Comparison of ENCODE assay signal across 25 mouse cellular contexts in genomic region chrX:42402335-42402605, GRCm38 (mm10).
A peak's percentile ranks its signal among the peaks of the same experiment; 100 is the strongest.
DNase-seq lines count a peak whose midpoint lies in the region; ATAC-seq and TF ChIP-seq lines count a peak whose summit lies in the region.
"Had no signal": no experiment of that assay in that cellular context is flagged by ENCODE, and none has a peak within 500 bp of the region (broad histone marks: within the 10 kb centered on the region; RNA-seq: fewer than 3 reads in every experiment).

No protein-coding gene starts in this region.

- no peak overlapping the region for H3K4me3 ChIP-seq in forebrain, embryonic 11.5 days (ENCODE audit: low read depth, low read length)
- no peak overlapping the region for H3K4me3 ChIP-seq in forebrain, embryonic 12.5 days (replicated peaks)
- no peak overlapping the region for H3K4me3 ChIP-seq in kidney, postnatal 0 days (replicated peaks; ENCODE audit: low read depth, low read length)
- H3K4me3 ChIP-seq in lung, adult 2 months (replicated peaks; ENCODE audit: extremely low read depth, low read depth, low read length) = no peak overlapping the region
- H3K4me3 ChIP-seq: embryonic facial prominence, embryonic 13.5 days; forebrain, embryonic 10.5 days; heart, embryonic 15.5 days; hindbrain, embryonic 15.5 days; limb, embryonic 13.5 days; megakaryocyte, embryonic 14.5 days; stomach, embryonic 15.5 days had no signal

- H3K27me3 ChIP-seq in forebrain, embryonic 11.5 days (ENCODE audit: control insufficient read depth, insufficient read depth, low read length) = no peaks in the 10 kb centered on the region
- no peaks in the 10 kb centered on the region for H3K27me3 ChIP-seq in forebrain, embryonic 12.5 days
- no peaks in the 10 kb centered on the region for H3K27me3 ChIP-seq in kidney, postnatal 0 days (ENCODE audit: insufficient read depth, low read length)
- H3K27me3 ChIP-seq: embryonic facial prominence, embryonic 13.5 days; heart, embryonic 15.5 days; hindbrain, embryonic 15.5 days; limb, embryonic 13.5 days; stomach, embryonic 15.5 days had no signal

- no peak for TF ChIP-seq POLR2A in lung, adult 2 months (IDR thresholded peaks at IDR 0.05; ENCODE audit: borderline replicate concordance, extremely low read depth, low read depth, low read length)

- 51% methylated on average over 4 of the region's 4 CpGs for WGBS in forebrain, embryonic 11.5 days
- whole genome bisulfite sequencing in forebrain, embryonic 12.5 days = 45% methylated on average over 4 of the region's 4 CpGs
- 51% methylated on average over 4 of the region's 4 CpGs for WGBS in kidney, postnatal 0 days
- 59% methylated on average over 4 of the region's 4 CpGs for WGBS in lung, adult 2 months

- ATAC-seq in forebrain, embryonic 11.5 days (replicated peaks; ENCODE audit: low FRiP score) = 0 out of 2 replicates have a peak, but pooled peaks have one; percentile 53
- ATAC-seq in forebrain, embryonic 12.5 days (ENCODE audit: low FRiP score) = no peak
- ATAC-seq in kidney, postnatal 0 days (replicated peaks; ENCODE audit: low FRiP score, low read depth) = no peak; the same call in 1 of the 2 replicates
- 0 out of 2 replicates have a peak, but pooled peaks have one; percentile 16 for ATAC-seq in megakaryocyte, adult 5-6 weeks (ENCODE audit: poor library complexity, severe bottlenecking)
- ATAC-seq: forebrain, postnatal 0 days; inflammation-experienced regulatory T-cells, adult 6 months; midbrain, embryonic 16.5 days had no signal

- no peak overlapping the region for H3K9ac ChIP-seq in forebrain, embryonic 11.5 days (ENCODE audit: low read length)
- no peak overlapping the region for H3K9ac ChIP-seq in forebrain, embryonic 12.5 days
- H3K9ac ChIP-seq in kidney, postnatal 0 days (ENCODE audit: low read depth, low read length) = no peak overlapping the region
- H3K9ac ChIP-seq: embryonic facial prominence, embryonic 13.5 days; forebrain, postnatal 0 days; heart, embryonic 15.5 days; hindbrain, embryonic 15.5 days; limb, embryonic 13.5 days; stomach, embryonic 15.5 days had no signal

- no peaks in the 10 kb centered on the region for H3K9me3 ChIP-seq in forebrain, embryonic 11.5 days (ENCODE audit: control insufficient read depth, low read length)
- H3K9me3 ChIP-seq in forebrain, embryonic 12.5 days = no peaks in the 10 kb centered on the region
- H3K9me3 ChIP-seq in kidney, postnatal 0 days (replicated peaks; ENCODE audit: low read length) = no peaks in the 10 kb centered on the region
- H3K9me3 ChIP-seq: embryonic facial prominence, embryonic 13.5 days; forebrain, embryonic 10.5 days; heart, embryonic 15.5 days; hindbrain, embryonic 15.5 days; limb, embryonic 13.5 days; megakaryocyte, embryonic 14.5 days; stomach, embryonic 15.5 days had no signal

- no peak overlapping the region for H3K27ac ChIP-seq in forebrain, embryonic 11.5 days (ENCODE audit: low read depth, low read length)
- H3K27ac ChIP-seq in forebrain, embryonic 12.5 days = no peak overlapping the region
- no peak overlapping the region for H3K27ac ChIP-seq in kidney, postnatal 0 days
- H3K27ac ChIP-seq: embryonic facial prominence, embryonic 13.5 days; forebrain, embryonic 10.5 days; heart, embryonic 15.5 days; hindbrain, embryonic 15.5 days; limb, embryonic 13.5 days; stomach, embryonic 15.5 days had no signal

- DNase-seq in forebrain, embryonic 11.5 days (ENCODE audit: low spot score) = no peak
- DNase-seq in kidney, postnatal 0 days (ENCODE audit: low spot score) = peak; percentile 12
- no peak for DNase-seq in kidney, postnatal 14 days
- peak; percentile 2 for DNase-seq in lung, postnatal 10 days
- no peak for DNase-seq in lung, adult 2 months
- DNase-seq in layer of hippocampus, adult 9-11 months = no peak
- DNase-seq: adrenal gland, postnatal 25 days; cerebellum, adult 11-12 months; cerebellum, adult 9-11 months; forebrain, postnatal 0 days; gastrocnemius, postnatal 10 days; kidney, postnatal 25 days; right cerebral cortex, postnatal 25 days had no signal

- no peaks in the 10 kb centered on the region for H3K36me3 ChIP-seq in forebrain, embryonic 11.5 days (ENCODE audit: control insufficient read depth, insufficient read depth, low read length)
- H3K36me3 ChIP-seq in forebrain, embryonic 12.5 days (replicated peaks) = no peaks in the 10 kb centered on the region
- H3K36me3 ChIP-seq in kidney, postnatal 0 days (ENCODE audit: insufficient read depth, low read length) = no peaks in the 10 kb centered on the region
- H3K36me3 ChIP-seq: embryonic facial prominence, embryonic 13.5 days; forebrain, embryonic 10.5 days; heart, embryonic 15.5 days; hindbrain, embryonic 15.5 days; limb, embryonic 13.5 days; stomach, embryonic 15.5 days had no signal

- TF ChIP-seq CTCF in kidney, postnatal 0 days (IDR thresholded peaks at IDR 0.05; ENCODE audit: low read depth) = no peak
- TF ChIP-seq CTCF in lung, adult 2 months (IDR thresholded peaks at IDR 0.05; ENCODE audit: insufficient read depth, low read length) = no peak

- no peak overlapping the region for H3K4me2 ChIP-seq in forebrain, embryonic 11.5 days (ENCODE audit: low read depth, low read length, severe bottlenecking)
- H3K4me2 ChIP-seq in forebrain, embryonic 12.5 days = no peak overlapping the region
- no peak overlapping the region for H3K4me2 ChIP-seq in kidney, postnatal 0 days (ENCODE audit: low read length)
- H3K4me2 ChIP-seq: embryonic facial prominence, embryonic 13.5 days; heart, embryonic 15.5 days; hindbrain, embryonic 15.5 days; limb, embryonic 13.5 days; liver, embryonic 11.5 days; stomach, embryonic 15.5 days had no signal

- H3K4me1 ChIP-seq in forebrain, embryonic 11.5 days (replicated peaks; ENCODE audit: control insufficient read depth, insufficient read depth, low read length) = no peaks in the 10 kb centered on the region
- H3K4me1 ChIP-seq in forebrain, embryonic 12.5 days = no peaks in the 10 kb centered on the region
- no peaks in the 10 kb centered on the region for H3K4me1 ChIP-seq in kidney, postnatal 0 days (replicated peaks; ENCODE audit: insufficient read depth, low read length)
- no peaks in the 10 kb centered on the region for H3K4me1 ChIP-seq in lung, adult 2 months (ENCODE audit: control insufficient read depth, insufficient read depth, low read length)
- H3K4me1 ChIP-seq: embryonic facial prominence, embryonic 13.5 days; heart, embryonic 15.5 days; hindbrain, embryonic 15.5 days; limb, embryonic 13.5 days; megakaryocyte, embryonic 14.5 days; stomach, embryonic 15.5 days had no signal

Comparison
In these comparisons a context has a peak if more than half of its experiments do, and no peak if none do; other contexts are left out.
1. ATAC-seq: peak in forebrain, embryonic 11.5 days (single experiment) and megakaryocyte, adult 5-6 weeks (single experiment); none in forebrain, embryonic 12.5 days (single experiment) and kidney, postnatal 0 days (single experiment).
2. DNase-seq: peak in kidney, postnatal 0 days (single experiment) and lung, postnatal 10 days (single experiment); none in forebrain, embryonic 11.5 days (single experiment), kidney, postnatal 14 days (single experiment), lung, adult 2 months (single experiment) and layer of hippocampus, adult 9-11 months (single experiment).